Mouse (Mus musculus) gastrocnemius, adult 8-10 months (tissue): ENCODE results near the gene Cnksr2. TPM values are rescaled to one million over a fixed set of nuclear protein-coding genes. Genes with fewer than 3 reads are reported as not detected.
A peak's percentile ranks its signal among the peaks of the same experiment; 100 is the strongest.

Source experiments
- DNase-seq, 2 experiments: peaks; one replicate each; pipeline ENCODE4 v3.0.0; 2022; ENCODE audit warnings: low spot score in 2 of 2
- total RNA-seq, 4 experiments: library from RNA; stranded (reverse); gene quantifications; 2 replicates each; pipeline ENCODE4 v1.2.4; 2022

Cnksr2 gene
- total RNA-seq: under 1 TPM; 0.07 to 0.31 (median 0.15) TPM

- DNase-seq: no peak
These were observed at the start of gene Cnksr2 for GRCm38 (mm10) chrX:158043057-158043843. Gene Cnksr2, minus strand, starts transcription at chrX:158043294.

DNA sequence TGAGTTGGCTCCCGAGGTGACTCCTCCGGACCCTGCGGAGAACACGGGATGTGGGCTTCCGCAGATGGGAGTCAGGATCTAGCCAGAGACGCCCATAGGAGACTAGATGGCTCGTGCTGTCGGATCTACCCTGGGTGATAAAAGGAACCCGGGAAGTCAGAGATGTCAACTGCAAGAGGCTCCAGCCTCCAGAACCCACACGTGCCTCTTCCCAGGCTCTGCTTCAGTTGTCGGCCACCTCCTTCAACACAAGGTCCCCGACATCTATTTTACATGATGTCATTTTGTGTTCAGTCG lies 698 bp upstream of the Cnksr2 start:
- DNase-seq: peak in 1 of 2 experiments; percentile 3

DNA sequence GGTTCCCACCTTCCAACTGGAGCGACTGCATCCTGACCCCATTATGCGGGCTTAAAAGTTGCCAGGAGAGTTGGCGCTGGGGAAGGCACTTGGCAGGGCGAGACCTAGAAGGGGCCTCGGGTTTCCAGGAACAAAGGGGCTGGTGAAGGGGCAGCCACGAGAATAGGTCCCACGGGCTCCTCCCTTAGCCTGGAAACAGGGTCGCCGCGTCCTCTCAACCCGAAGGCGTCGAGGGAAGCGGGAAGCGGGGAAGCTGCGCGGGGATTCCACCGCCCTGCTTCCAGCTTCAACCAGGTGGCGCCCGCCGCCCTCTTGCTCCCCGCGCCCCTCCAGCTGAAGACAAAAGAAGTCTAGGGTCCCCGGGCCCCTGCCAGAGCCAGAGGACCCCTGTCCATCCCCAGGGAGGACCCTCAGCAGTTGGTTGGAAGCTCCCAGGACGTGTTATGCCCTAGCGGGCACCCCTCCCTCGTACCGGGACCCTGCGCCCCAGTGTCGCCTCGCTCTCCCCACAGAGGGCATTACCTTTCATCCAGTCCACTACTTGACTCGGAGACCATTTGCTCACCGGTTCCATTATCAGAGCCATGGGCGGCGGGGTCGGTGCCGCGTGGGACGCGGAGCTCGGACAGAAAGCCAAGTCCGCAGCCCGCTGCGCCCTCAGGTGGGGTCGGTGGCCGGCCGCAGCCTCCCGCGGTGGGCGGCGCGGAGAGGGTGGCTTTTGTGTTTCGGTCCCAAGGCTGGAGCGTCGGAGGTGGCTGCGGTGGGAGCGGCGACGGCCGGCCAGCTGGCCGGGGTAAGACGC lies 638 bp downstream of the Cnksr2 start:
- DNase-seq: no peak

DNA sequence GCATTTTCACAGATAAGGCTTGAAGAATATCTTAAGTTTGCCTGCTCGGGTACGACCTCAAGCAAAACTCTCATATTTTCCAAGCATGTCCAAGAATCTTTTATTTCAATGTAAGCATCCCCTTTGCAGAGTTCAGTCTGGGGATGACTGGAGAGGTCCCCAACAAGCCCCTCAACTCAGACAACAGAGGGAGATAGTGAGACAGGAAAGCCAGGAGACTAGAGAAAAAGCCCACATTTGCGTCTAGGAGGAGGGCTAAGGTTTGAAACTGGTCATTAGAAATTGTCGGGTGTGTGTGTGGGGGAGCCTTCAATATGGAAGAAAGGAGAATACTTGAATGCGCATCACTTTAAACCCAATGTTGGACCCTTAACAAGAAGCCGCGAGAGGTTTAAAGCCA lies 1.4 kb downstream of the Cnksr2 start:
- no peak for DNase-seq

DNA sequence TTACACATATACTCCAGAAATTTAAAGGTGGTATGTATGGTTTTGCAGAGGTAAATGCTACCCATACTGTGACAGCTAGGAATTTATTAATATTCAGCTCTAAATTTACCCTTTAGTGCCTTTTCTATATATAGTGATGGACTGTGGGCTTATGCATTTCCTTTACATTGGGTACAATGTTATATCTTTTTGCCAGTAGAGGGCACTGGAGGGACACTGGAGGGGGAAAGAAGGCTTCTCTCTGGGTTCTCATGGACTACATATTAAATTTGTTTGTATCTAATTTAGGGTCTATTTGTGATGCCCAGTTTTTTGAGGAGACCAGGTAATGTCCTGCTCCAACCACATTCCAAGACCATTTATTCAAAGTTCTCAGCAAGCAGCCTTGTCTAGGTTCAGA lies 91.4 kb downstream of the Cnksr2 start:
- DNase-seq: no peak

GRCm38 (mm10) chrX:157949256-157949655 lies 93.8 kb downstream of the Cnksr2 start:
- no peak for DNase-seq

DNA sequence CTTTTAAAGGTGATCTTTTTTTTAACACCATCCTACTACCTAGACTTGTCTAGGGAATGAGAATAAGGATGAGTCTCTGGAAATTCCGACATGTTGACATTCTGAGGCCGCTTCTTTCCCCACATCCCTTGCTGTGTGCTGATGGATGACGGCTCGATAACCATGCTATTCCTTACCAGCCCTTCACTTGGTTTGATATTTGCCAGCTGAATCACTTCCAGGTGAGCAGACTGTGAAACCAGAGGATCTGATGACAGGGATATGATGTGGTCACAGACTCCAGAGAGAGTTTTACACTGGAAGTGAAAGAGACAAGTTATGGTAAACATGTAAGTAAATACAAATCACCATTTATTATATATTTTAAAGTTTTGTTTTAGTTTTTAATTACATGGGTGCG lies 98.0 kb downstream of the Cnksr2 start:
- DNase-seq: no peak

GRCm38 (mm10) chrX:157936611-157937010 lies 106.5 kb downstream of the Cnksr2 start:
- no peak for DNase-seq

DNA sequence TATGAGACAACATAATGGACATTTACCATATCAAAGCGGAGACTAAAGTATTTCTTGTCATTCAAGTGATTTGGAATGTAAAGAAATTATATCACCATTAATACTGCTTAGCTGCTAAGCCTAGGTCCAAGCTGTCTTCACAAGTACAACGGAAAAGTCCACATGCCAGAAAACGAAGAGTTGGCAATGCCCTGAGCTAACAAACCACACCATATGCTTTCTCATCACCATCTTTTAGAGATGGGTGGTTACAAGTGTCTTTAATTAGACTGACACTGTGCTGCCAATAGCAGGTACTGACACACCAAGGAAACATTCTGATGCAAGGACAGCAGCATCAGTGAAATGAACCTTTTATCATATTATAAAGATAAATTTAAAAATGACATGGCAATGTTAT lies 123.0 kb downstream of the Cnksr2 start:
- no peak for DNase-seq

GRCm38 (mm10) chrX:157829983-157830382 lies 213.1 kb downstream of the Cnksr2 start:
- DNase-seq: no peak

GRCm38 (mm10) chrX:157818921-157819260 lies 224.2 kb downstream of the Cnksr2 start:
- DNase-seq: no peak

- peak; percentile 2 to 5 for DNase-seq
These were observed 224.7 kb downstream of the Cnksr2 start, which contains the start of gene Klhl34 for GRCm38 (mm10) chrX:157818207-157818920. Gene Klhl34, plus strand, starts transcription at chrX:157818435.

- peak; percentile 2 to 44 for DNase-seq
These were observed 225.4 kb downstream of the Cnksr2 start for GRCm38 (mm10) chrX:157817571-157818206.

DNA sequence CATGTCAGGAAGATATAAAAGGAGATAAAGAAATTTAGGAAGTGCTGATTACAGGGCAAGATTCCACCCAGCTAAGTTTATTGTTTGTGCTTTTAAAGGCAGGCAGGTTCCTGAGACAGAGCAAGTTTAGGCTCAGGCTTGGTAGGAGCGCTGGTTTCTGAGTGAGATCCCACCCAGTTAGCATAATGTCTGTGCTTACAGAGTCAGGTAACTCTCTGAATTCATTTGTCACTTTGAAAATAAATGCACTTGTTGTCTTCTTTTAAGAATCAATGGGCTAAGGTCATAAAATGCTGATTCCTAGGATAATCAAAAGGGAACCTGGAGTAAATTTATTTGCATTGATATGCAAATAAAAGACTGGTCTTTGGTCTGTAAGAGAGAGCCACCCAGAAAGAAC lies 233.4 kb downstream of the Cnksr2 start:
- no peak for DNase-seq

DNA sequence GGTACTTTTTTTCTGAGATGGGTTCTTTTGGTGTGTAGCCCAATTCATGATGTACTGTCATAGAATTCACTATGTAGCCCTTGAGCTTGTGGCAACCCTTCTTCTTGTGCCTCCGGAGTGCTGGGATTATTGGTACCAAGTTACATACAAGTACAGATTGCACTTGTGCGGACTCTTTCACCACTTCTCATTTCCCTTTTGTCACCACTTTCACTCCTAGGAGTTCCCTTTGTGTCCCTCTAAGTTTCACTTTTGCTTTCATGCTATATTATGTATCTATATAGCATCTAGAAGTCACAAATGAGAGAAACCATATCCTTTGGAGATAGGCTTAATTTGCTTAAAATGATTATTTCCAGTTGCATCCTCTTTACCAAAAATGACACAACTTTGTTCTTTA lies 241.4 kb downstream of the Cnksr2 start:
- no peak for DNase-seq

Other genes starting within 250 kb of the Cnksr2 start
- 10 to 100 TPM; 21.4 to 28.7 (median 26.1) TPM for gene Klhl34, start 224.9 kb downstream of the Cnksr2 start, total RNA-seq